Mouse (Mus musculus): ENCODE data around the gene Ston2. TPM values are rescaled to one million over a fixed set of nuclear protein-coding genes. Genes with fewer than 3 reads are reported as not detected.

Gene Ston2
- total RNA-seq, 2 experiments from 2014 or later, result 4.9 to 7.8 TPM

- DNase-seq, result peak in 1 of 2 experiments; percentile 46
Observed at GRCm38 (mm10) chr12:91668529-91669245, 119.5 kb downstream of the Ston2 start.

GRCm38 (mm10) chr12:91667741-91668140, 120.4 kb downstream of the Ston2 start:
- intact Hi-C loops (cut with DNase I), result no loop called here
- DNase-seq, result no peak

More at GRCm38 (mm10) chr12:91668529-91669245, 119.5 kb downstream of the Ston2 start:
- intact Hi-C loops (cut with DNase I), result no loop called here

GRCm38 (mm10) chr12:91666607-91667006, 121.6 kb downstream of the Ston2 start:
- intact Hi-C loops (cut with DNase I), result no loop called here
- DNase-seq, result no peak

- no peak for DNase-seq
- intact Hi-C loops (cut with DNase I), result no loop called here
Observed at GRCm38 (mm10) chr12:91665431-91665830, 122.8 kb downstream of the Ston2 start.

- intact Hi-C loops (cut with DNase I), result no loop called here
- DNase-seq, result no peak
Observed at GRCm38 (mm10) chr12:91663260-91663659, 124.9 kb downstream of the Ston2 start.

- no peak for DNase-seq
- intact Hi-C loops (cut with DNase I), result no loop called here
Observed at GRCm38 (mm10) chr12:91662844-91663243, 125.3 kb downstream of the Ston2 start.

- intact Hi-C loops (cut with DNase I), result no loop called here
- DNase-seq, result no peak
Observed at GRCm38 (mm10) chr12:91660640-91661417, 127.4 kb downstream of the Ston2 start.

- intact Hi-C loops (cut with DNase I), result no loop called here
- DNase-seq, result peak; percentile 47 to 57
Observed at GRCm38 (mm10) chr12:91654399-91655122, 133.6 kb downstream of the Ston2 start.

- no peak for DNase-seq
- intact Hi-C loops (cut with DNase I), result loop anchor here (5.0 kb wide), 1 partner anchor 34 kb away; no protein-coding TSS in a partner anchor
Observed at GRCm38 (mm10) chr12:91648426-91648825, 139.8 kb downstream of the Ston2 start.

- DNase-seq, result peak; percentile 34 to 41
- intact Hi-C loops (cut with DNase I), result loop anchor here (5.0 kb wide), 1 partner anchor 37 kb away; no protein-coding TSS in a partner anchor
Observed at GRCm38 (mm10) chr12:91645361-91646123, 142.6 kb downstream of the Ston2 start.

- intact Hi-C loops (cut with DNase I), result no loop called here
- no peak for DNase-seq
Observed at GRCm38 (mm10) chr12:91643221-91643620, 145.0 kb downstream of the Ston2 start.

- intact Hi-C loops (cut with DNase I), result no loop called here
Observed at GRCm38 (mm10) chr12:91642426-91643093, 145.6 kb downstream of the Ston2 start.

GRCm38 (mm10) chr12:91641631-91642141, 146.5 kb downstream of the Ston2 start:
- intact Hi-C loops (cut with DNase I), result loop anchor here (1.0 kb wide), 1 partner anchor 148 kb away; no protein-coding TSS in a partner anchor
- peak in 1 of 2 experiments; percentile 26 for DNase-seq

More at GRCm38 (mm10) chr12:91642426-91643093, 145.6 kb downstream of the Ston2 start:
- DNase-seq, result no peak

- intact Hi-C loops (cut with DNase I), result loop anchor here (1.0 kb wide), 1 partner anchor 148 kb away; no protein-coding TSS in a partner anchor
Observed at GRCm38 (mm10) chr12:91641133-91641532, 147.1 kb downstream of the Ston2 start.

GRCm38 (mm10) chr12:91640712-91641111, 147.5 kb downstream of the Ston2 start:
- intact Hi-C loops (cut with DNase I), result loop anchor here (1.0 kb wide), 1 partner anchor 149 kb away; no protein-coding TSS in a partner anchor
- DNase-seq, result peak; percentile 77 to 82

More at GRCm38 (mm10) chr12:91641133-91641532, 147.1 kb downstream of the Ston2 start:
- DNase-seq, result no peak

- intact Hi-C loops (cut with DNase I), result no loop called here
- DNase-seq, result peak; percentile 35 to 38
Observed at GRCm38 (mm10) chr12:91638351-91638750, 149.8 kb downstream of the Ston2 start.

- intact Hi-C loops (cut with DNase I), result no loop called here
- no peak for DNase-seq
Observed at GRCm38 (mm10) chr12:91637136-91637909, 150.9 kb downstream of the Ston2 start.

GRCm38 (mm10) chr12:91626482-91626881, 161.7 kb downstream of the Ston2 start:
- peak; percentile 53 to 64 for DNase-seq
- intact Hi-C loops (cut with DNase I), result no loop called here
